Mouse (Mus musculus): ENCODE data around the gene Ndufc1. TPM values are rescaled to one million over a fixed set of nuclear protein-coding genes. Genes with fewer than 3 reads are reported as not detected.
"Not testable (repeated sequence)": the region's sequence is repeated elsewhere in the genome, so short reads cannot be mapped to it uniquely, and the experiment has no call there.

The Ndufc1 gene
- polyA plus RNA-seq, 1 experiment, result 133 TPM

DNA sequence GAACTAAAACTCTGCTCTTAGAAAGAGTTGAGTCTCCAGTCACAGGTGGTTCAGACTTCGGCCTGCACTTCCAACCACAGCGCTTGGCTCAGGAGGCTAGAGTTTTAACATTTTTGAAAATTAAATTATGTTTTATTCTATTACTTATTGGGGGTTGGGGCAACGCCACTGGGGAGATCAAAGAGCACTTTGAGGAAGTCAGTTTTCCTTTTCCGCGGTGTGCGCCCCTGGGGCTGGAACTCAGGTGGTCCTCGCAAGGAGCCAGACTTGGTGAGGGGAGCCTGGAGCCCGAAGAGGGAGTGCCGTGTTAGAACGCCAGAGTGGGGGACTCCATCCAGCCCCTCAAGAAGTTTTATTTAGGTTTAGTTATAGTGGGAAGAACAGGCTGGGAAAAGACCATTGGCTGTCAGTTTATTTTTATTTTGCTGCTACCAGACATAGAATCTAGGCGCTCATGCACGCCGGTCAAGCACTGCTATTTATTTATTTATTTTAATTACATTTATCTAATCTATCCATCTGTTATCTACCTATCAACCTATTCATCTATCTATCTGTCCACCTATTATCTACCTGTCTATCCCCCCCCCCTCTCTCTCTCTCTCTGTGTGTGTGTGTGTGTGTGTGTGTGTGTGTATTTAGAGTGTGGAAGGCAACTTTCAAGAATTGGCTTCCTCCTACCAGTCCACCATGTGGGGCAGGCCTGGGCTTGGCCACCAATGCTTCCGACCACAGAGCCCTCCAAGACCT is 49.1 kb downstream of the Ndufc1 start:
- TF ChIP-seq POLR2A (IDR thresholded peaks at IDR 0.05; ENCODE audit: borderline replicate concordance, low read depth, low read length) (no peak), CTCF (IDR thresholded peaks at IDR 0.05; ENCODE audit: low read depth, low read length) (no peak)
- no peaks in the 10 kb centered on the region for H3K4me1 ChIP-seq (ENCODE audit: control insufficient read depth, insufficient read depth, low read length)
- 0 out of 2 replicates have a peak overlapping the region, but pooled peaks have one; percentile 76 for H3K4me3 ChIP-seq (ENCODE audit: insufficient read depth, low read length)
- no peak overlapping the region for H3K27ac ChIP-seq (ENCODE audit: insufficient read depth, low read depth, low read length)

DNA sequence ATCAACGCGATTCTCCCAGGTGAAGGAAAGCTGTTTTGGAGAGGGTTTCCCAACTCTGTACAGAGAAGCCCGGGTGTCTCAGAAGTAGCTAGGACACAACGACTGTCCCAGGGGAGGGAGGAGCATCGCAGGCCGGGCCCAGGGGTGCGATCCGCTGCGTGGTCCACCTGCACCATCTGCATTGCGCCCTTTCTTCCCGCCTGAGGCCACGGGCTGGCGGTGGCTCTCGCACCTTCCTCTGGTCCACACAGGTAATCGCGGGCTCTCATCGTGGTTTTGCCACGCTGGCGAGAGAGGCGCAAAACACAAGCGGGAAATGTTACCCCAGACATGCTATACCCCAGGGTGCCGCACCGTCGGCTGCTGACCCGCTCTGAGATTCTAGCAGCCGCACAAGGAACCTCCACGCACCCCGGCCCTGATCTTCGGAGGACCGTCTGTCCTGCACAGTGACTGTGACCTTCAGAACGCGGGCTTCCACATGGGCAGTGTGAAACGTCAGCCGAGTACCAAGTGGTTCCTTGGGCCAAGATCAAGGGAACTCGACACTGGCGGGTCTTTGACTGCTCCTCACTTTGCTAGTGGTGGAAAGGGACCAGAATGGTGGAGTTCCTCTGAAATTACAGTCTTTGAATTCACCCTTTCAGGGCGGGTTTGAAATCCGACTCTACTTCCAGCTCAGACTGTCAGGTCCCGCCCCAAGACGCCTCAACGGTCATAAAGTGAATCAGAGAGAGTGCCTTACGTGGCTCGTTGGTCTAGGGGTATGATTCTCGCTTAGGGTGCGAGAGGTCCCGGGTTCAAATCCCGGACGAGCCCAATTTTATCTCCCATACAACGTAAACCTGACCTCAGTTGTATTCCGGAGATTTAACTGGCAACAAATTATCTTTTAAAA is 49.9 kb downstream of the Ndufc1 start:
- Histone ChIP-seq H3K4me3 (ENCODE audit: insufficient read depth, low read length) (peak overlapping the region; percentile 76), H3K4me1 (ENCODE audit: control insufficient read depth, insufficient read depth, low read length) (no peaks in the 10 kb centered on the region), H3K27ac (ENCODE audit: insufficient read depth, low read depth, low read length) (0 out of 2 replicates have a peak overlapping the region, but pooled peaks have one; percentile 1)
- TF ChIP-seq CTCF (IDR thresholded peaks at IDR 0.05; ENCODE audit: low read depth, low read length) (no peak), POLR2A (IDR thresholded peaks at IDR 0.05; ENCODE audit: borderline replicate concordance, low read depth, low read length) (no peak)

GRCm38 (mm10) chr3:51358181-51358580 is 50.6 kb downstream of the Ndufc1 start:
- Histone ChIP-seq H3K4me3 (ENCODE audit: insufficient read depth, low read length) (peak overlapping the region; percentile 76), H3K27ac (ENCODE audit: insufficient read depth, low read depth, low read length) (no peak overlapping the region), H3K4me1 (ENCODE audit: control insufficient read depth, insufficient read depth, low read length) (no peaks in the 10 kb centered on the region)
- TF ChIP-seq POLR2A (IDR thresholded peaks at IDR 0.05; ENCODE audit: borderline replicate concordance, low read depth, low read length), result no peak
- no peak for TF ChIP-seq CTCF (IDR thresholded peaks at IDR 0.05; ENCODE audit: low read depth, low read length)

DNA sequence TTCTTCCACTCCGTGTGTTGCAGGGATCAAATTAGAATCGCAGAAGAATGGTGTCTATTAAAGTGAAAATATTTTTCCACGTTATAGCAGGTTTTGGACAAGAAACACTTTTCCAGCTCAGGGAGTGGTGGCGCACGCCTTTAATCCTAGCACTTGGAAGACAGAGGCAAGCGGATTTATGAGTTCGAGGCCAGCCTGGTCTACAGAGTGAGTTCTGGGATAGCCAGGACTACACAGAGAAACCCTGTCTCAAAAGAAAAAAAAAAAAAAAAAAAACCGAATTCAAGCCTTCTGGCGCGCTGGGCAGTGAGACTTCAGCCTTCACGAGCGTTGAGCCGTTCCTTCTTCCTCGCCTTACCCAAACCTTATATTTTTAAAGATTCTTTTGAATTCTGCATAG is 51.2 kb downstream of the Ndufc1 start:
- Histone ChIP-seq H3K4me1 (ENCODE audit: control insufficient read depth, insufficient read depth, low read length) (no peaks in the 10 kb centered on the region), H3K27ac (ENCODE audit: insufficient read depth, low read depth, low read length) (no peak overlapping the region), H3K4me3 (ENCODE audit: insufficient read depth, low read length) (peak overlapping the region; percentile 66)
- no peak for TF ChIP-seq POLR2A (IDR thresholded peaks at IDR 0.05; ENCODE audit: borderline replicate concordance, low read depth, low read length)
- TF ChIP-seq CTCF (IDR thresholded peaks at IDR 0.05; ENCODE audit: low read depth, low read length), result no peak

- Histone ChIP-seq H3K4me1 (ENCODE audit: control insufficient read depth, insufficient read depth, low read length) (no peaks in the 10 kb centered on the region), H3K4me3 (ENCODE audit: insufficient read depth, low read length) (no peak overlapping the region), H3K27ac (ENCODE audit: insufficient read depth, low read depth, low read length) (no peak overlapping the region)
- TF ChIP-seq CTCF (IDR thresholded peaks at IDR 0.05; ENCODE audit: low read depth, low read length) (no peak), POLR2A (IDR thresholded peaks at IDR 0.05; ENCODE audit: borderline replicate concordance, low read depth, low read length) (no peak)
Measured at GRCm38 (mm10) chr3:51357078-51357477, 51.7 kb downstream of the Ndufc1 start.

DNA sequence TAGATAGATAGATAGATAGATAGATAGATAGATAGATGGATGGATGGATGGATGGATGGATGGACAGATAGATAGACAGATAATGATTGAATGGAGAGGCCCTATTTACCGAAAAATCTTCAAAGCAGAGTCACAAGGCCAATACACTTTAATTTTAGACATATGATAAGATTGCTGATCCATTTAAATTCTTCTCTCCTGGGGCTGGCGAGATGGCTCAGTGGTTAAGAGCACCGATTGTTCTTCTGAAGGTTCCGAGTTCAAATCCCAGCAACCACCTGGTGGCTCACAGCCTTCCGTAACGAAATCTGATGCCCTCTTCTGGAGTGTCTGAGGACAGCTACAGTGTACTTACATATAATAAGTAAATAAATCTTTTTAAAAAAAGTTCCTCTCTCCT is 53.8 kb downstream of the Ndufc1 start:
- H3K4me1 ChIP-seq (ENCODE audit: control insufficient read depth, insufficient read depth, low read length); H3K4me3 ChIP-seq (ENCODE audit: insufficient read depth, low read length); H3K27ac ChIP-seq (ENCODE audit: insufficient read depth, low read depth, low read length): not testable (repeated sequence)

Other genes starting within 250 kb of the Ndufc1 start
- 8.3 and 9.2 TPM in 2 replicates for gene Noct, start 184.5 kb downstream of the Ndufc1 start, polyA plus RNA-seq (2012; ENCODE audit: insufficient read depth, insufficient read length, missing spikeins)
- 54.0 and 57.6 TPM in 2 replicates for gene Elf2, start 68.3 kb downstream of the Ndufc1 start, polyA plus RNA-seq (2012; ENCODE audit: insufficient read depth, insufficient read length, missing spikeins)
- gene Mgarp, start 12.2 kb downstream of the Ndufc1 start, polyA plus RNA-seq (2012; ENCODE audit: insufficient read depth, insufficient read length, missing spikeins), result not detected in 2 replicates
- gene Naa15, start 6.2 kb upstream of the Ndufc1 start, polyA plus RNA-seq (2012; ENCODE audit: insufficient read depth, insufficient read length, missing spikeins), result 48.1 and 56.7 TPM in 2 replicates
- 15.6 and 16.6 TPM in 2 replicates for gene Rab33b, start 74.9 kb upstream of the Ndufc1 start, polyA plus RNA-seq (2012; ENCODE audit: insufficient read depth, insufficient read length, missing spikeins)
- 26.2 and 28.6 TPM in 2 replicates for gene Setd7, start 151.9 kb upstream of the Ndufc1 start, polyA plus RNA-seq (2012; ENCODE audit: insufficient read depth, insufficient read length, missing spikeins)